Mouse (Mus musculus) left cerebral cortex, adult 8-10 months (tissue): ENCODE measurements at regions not wholly inside any gene's neighbourhood (a gene's known extent, or its start where the extent isn't known, plus 50 kb on each side); places are given as distances from the start of the nearest gene placed in this dataset.
"Not testable (repeated sequence)": the region's sequence is repeated elsewhere in the genome, so short reads cannot be mapped to it uniquely, and the experiment has no call there.

ENCODE experiments used
- DNase-seq, 2 experiments: peaks; one replicate each; pipeline ENCODE4 v3.0.0; 2022; ENCODE audit warnings: low spot score in 2 of 2

GRCm38 (mm10) chr13:25729327-25729892 is 459.1 kb upstream of the Nrsn1 start:
- DNase-seq: no peak

GRCm38 (mm10) chr13:25727504-25728095 is 457.3 kb upstream of the Nrsn1 start:
- DNase-seq: no peak

GRCm38 (mm10) chr13:25722595-25723525 is 452.6 kb upstream of the Nrsn1 start:
- no peak for DNase-seq

GRCm38 (mm10) chr13:25700965-25701364 is 430.7 kb upstream of the Nrsn1 start:
- DNase-seq: no peak

- no peak for DNase-seq
Observed at GRCm38 (mm10) chr13:25695956-25696355, 425.7 kb upstream of the Nrsn1 start.

GRCm38 (mm10) chr13:25695017-25695604 is 424.8 kb upstream of the Nrsn1 start:
- DNase-seq: peak; percentile 10 to 28

- peak; percentile 4 to 19 for DNase-seq
Observed at GRCm38 (mm10) chr13:25678221-25678735, 408.0 kb upstream of the Nrsn1 start.

GRCm38 (mm10) chr13:25675208-25675607 is 404.9 kb upstream of the Nrsn1 start:
- no peak for DNase-seq

GRCm38 (mm10) chr13:25666022-25666421 is 395.7 kb upstream of the Nrsn1 start:
- DNase-seq: no peak

GRCm38 (mm10) chr13:25664963-25665606 is 394.8 kb upstream of the Nrsn1 start:
- DNase-seq: no peak

GRCm38 (mm10) chr13:25648430-25648786 is 378.1 kb upstream of the Nrsn1 start:
- DNase-seq: no peak

GRCm38 (mm10) chr13:25647711-25648429 is 377.6 kb upstream of the Nrsn1 start:
- DNase-seq: no peak

GRCm38 (mm10) chr13:25639522-25640291 is 369.4 kb upstream of the Nrsn1 start:
- DNase-seq: peak in 1 of 2 experiments; percentile 10

- DNase-seq: no peak
Observed at GRCm38 (mm10) chr13:25629466-25629865, 359.2 kb upstream of the Nrsn1 start.

GRCm38 (mm10) chr13:25617578-25617977 is 347.3 kb upstream of the Nrsn1 start:
- DNase-seq: no peak

- DNase-seq: no peak
Observed at GRCm38 (mm10) chr13:25611986-25612385, 341.7 kb upstream of the Nrsn1 start.

GRCm38 (mm10) chr13:25609641-25610040 is 339.3 kb upstream of the Nrsn1 start:
- no peak for DNase-seq

GRCm38 (mm10) chr13:25609241-25609640 is 338.9 kb upstream of the Nrsn1 start:
- DNase-seq: no peak

GRCm38 (mm10) chr13:25601351-25601750 is 331.0 kb upstream of the Nrsn1 start:
- DNase-seq: not testable (repeated sequence)

GRCm38 (mm10) chr13:25594629-25595028 is 324.3 kb upstream of the Nrsn1 start:
- DNase-seq: no peak
